Mouse (Mus musculus): ENCODE results near the gene Gm9936. TPM values are rescaled to one million over a fixed set of nuclear protein-coding genes. Genes with fewer than 3 reads are reported as not detected.

Gene Gm9936
- total and polyA plus RNA-seq, 3 experiments: not detected

- H3K27ac ChIP-seq (ENCODE audit: control insufficient read depth, low read depth, low read length): no peak overlapping the region
- H3K4me3 ChIP-seq (ENCODE audit: control insufficient read depth in 1 of 2, insufficient read depth in 1 of 2, low read depth in 2 of 2, low read length in 2 of 2): no peak overlapping the region
- H3K9ac ChIP-seq (ENCODE audit: control insufficient read depth, low read depth, low read length, poor library complexity, severe bottlenecking): no peak overlapping the region
- no peaks in the 10 kb centered on the region for H3K27me3 ChIP-seq (ENCODE audit: control insufficient read depth in 1 of 2, insufficient read depth in 2 of 2, low read length in 2 of 2)
- no peaks in the 10 kb centered on the region for H3K9me3 ChIP-seq (replicated peaks; ENCODE audit: insufficient read depth, low read length)
- peaks cover 13% of the 10 kb centered on the region for H3K79me2 ChIP-seq (ENCODE audit: control insufficient read depth, insufficient read depth, low read length, poor library complexity)
- peaks cover 0 to 5% of the 10 kb centered on the region in 2 experiments; a peak in 1 of 4 replicates for H3K4me1 ChIP-seq (ENCODE audit: control insufficient read depth in 1 of 2, insufficient read depth in 2 of 2, low read length in 2 of 2)
- peaks cover 0 to 2% of the 10 kb centered on the region in 2 experiments; a peak in 2 of 4 replicates for H3K36me3 ChIP-seq (ENCODE audit: control insufficient read depth in 1 of 2, insufficient read depth in 2 of 2, low read length in 2 of 2)
- no peak for DNase-seq (ENCODE audit: low read depth, low spot score)
- TF ChIP-seq ZNF384 (IDR thresholded peaks at IDR 0.05; ENCODE audit: low read depth, low read length): no peak
- TF ChIP-seq GABPA (IDR thresholded peaks at IDR 0.05; ENCODE audit: low read depth, low read length): no peak
- no peak for TF ChIP-seq SIN3A (IDR thresholded peaks at IDR 0.05; ENCODE audit: low read length)
- no peak for TF ChIP-seq ETS1 (IDR thresholded peaks at IDR 0.05; ENCODE audit: low read depth, low read length)
- no peak for TF ChIP-seq USF1 (IDR thresholded peaks at IDR 0.05; ENCODE audit: low read depth, low read length)
- no peak for TF ChIP-seq SMC3 (IDR thresholded peaks at IDR 0.05; ENCODE audit: low read depth, low read length)
- no peak for TF ChIP-seq BHLHE40 (IDR thresholded peaks at IDR 0.05; ENCODE audit: borderline replicate concordance, low read depth, low read length)
- TF ChIP-seq NELFE (IDR thresholded peaks at IDR 0.05; ENCODE audit: low read depth, low read length): no peak
- TF ChIP-seq GATA1 (IDR thresholded peaks at IDR 0.05; ENCODE audit: low read depth, low read length): no peak
Observed at GRCm38 (mm10) chr5:114809826-114810225, 48.7 kb downstream of the Gm9936 start.

DNA sequence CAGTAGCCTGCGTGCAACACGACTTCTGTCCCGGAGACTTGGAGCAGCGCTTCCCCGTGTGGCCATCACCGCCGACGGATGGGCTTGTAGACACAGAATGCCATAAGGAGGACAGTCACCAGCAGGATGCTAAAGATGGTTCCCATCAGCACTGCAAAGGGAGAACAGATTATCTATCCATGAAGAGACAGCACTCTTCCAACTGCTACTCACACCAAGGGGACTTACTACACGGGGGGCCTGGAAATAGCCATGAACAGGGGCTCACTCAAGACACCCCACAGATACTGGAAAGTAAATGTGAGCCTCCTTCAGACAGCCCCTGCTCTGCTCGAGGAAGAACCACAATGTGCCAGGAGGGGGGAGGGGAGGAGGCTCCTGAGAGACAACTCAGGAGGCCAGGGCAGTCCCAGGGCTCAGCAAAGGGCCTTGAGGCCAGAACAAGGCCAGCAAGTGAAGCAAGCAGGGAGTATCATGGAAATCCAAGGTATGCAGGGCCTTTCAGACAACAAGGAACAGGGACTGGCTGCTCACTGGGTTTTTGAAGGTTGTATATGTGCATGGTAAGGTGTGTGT is 49.2 kb downstream of the Gm9936 start:
- Histone ChIP-seq H3K4me1 (ENCODE audit: control insufficient read depth in 1 of 2, insufficient read depth in 2 of 2, low read length in 2 of 2) (peaks cover 0 to 5% of the 10 kb centered on the region in 2 experiments; a peak in 1 of 4 replicates), H3K9ac (ENCODE audit: control insufficient read depth, low read depth, low read length, poor library complexity, severe bottlenecking) (no peak overlapping the region), H3K36me3 (ENCODE audit: control insufficient read depth in 1 of 2, insufficient read depth in 2 of 2, low read length in 2 of 2) (peaks cover 0 to 5% of the 10 kb centered on the region in 2 experiments; a peak in 2 of 4 replicates), H3K27ac (ENCODE audit: control insufficient read depth, low read depth, low read length) (no peak overlapping the region), H3K4me3 (ENCODE audit: control insufficient read depth in 1 of 2, insufficient read depth in 1 of 2, low read depth in 2 of 2, low read length in 2 of 2) (no peak overlapping the region), H3K9me3 (replicated peaks; ENCODE audit: insufficient read depth, low read length) (no peaks in the 10 kb centered on the region), H3K79me2 (ENCODE audit: control insufficient read depth, insufficient read depth, low read length, poor library complexity) (peaks cover 13% of the 10 kb centered on the region), H3K27me3 (ENCODE audit: control insufficient read depth in 1 of 2, insufficient read depth in 2 of 2, low read length in 2 of 2) (no peaks in the 10 kb centered on the region)
- DNase-seq (ENCODE audit: low read depth, low spot score): no peak
- TF ChIP-seq GABPA (IDR thresholded peaks at IDR 0.05; ENCODE audit: low read depth, low read length): no peak
- TF ChIP-seq MAX (IDR thresholded peaks at IDR 0.05; ENCODE audit: low read length): no peak
- no peak for TF ChIP-seq ETS1 (IDR thresholded peaks at IDR 0.05; ENCODE audit: low read depth, low read length)
- TF ChIP-seq BHLHE40 (IDR thresholded peaks at IDR 0.05; ENCODE audit: borderline replicate concordance, low read depth, low read length): no peak
- TF ChIP-seq MEF2A (IDR thresholded peaks at IDR 0.05; ENCODE audit: extremely low read depth, insufficient replicate concordance, low read depth, low read length, poor library complexity, severe bottlenecking): no peak
- no peak for TF ChIP-seq HCFC1 (IDR thresholded peaks at IDR 0.05; ENCODE audit: low read depth, low read length)
- no peak for TF ChIP-seq MYB (IDR thresholded peaks at IDR 0.05; ENCODE audit: low read depth, low read length)
- no peak for TF ChIP-seq NRF1 (IDR thresholded peaks at IDR 0.05; ENCODE audit: insufficient read depth, low read depth, low read length, poor library complexity, severe bottlenecking)
- no peak for TF ChIP-seq MAZ (IDR thresholded peaks at IDR 0.05; ENCODE audit: low read depth, low read length)
- TF ChIP-seq MYC (IDR thresholded peaks at IDR 0.05; ENCODE audit: low read depth, low read length): no peak
- TF ChIP-seq MXI1 (IDR thresholded peaks at IDR 0.05; ENCODE audit: low read depth, low read length): no peak
- no peak for TF ChIP-seq TAL1 (IDR thresholded peaks at IDR 0.05; ENCODE audit: low read length)
- TF ChIP-seq RAD21 (IDR thresholded peaks at IDR 0.05; ENCODE audit: low read depth, low read length): no peak

Data from MEL (cell line).